Mouse (Mus musculus) CH12.LX (cell line): ENCODE data around the gene Asic2.

Experiments
- BHLHE40 ChIP-seq: IDR thresholded peaks from 2 replicates; pipeline ENCODE4 v1.6.1; 2011; ENCODE audit warnings: mild to moderate bottlenecking, low read depth, low read length, improper control_type of control experiment
- CHD1 ChIP-seq: IDR thresholded peaks from 2 replicates; pipeline ENCODE4 v1.6.1; 2012; ENCODE audit warnings: low read depth, low read length, improper control_type of control experiment, inconsistent platforms
- CHD2 ChIP-seq: IDR thresholded peaks from 2 replicates; pipeline ENCODE4 v1.6.1; 2011; ENCODE audit warnings: low read length, improper control_type of control experiment
- CTCF ChIP-seq, 2 experiments: IDR thresholded peaks in 1 of 2; conservative IDR thresholded peaks in 1 of 2; 2 replicates each; pipeline ENCODE4 v1.5.1; 2011 to 2012; ENCODE audit warnings: low read depth in 2 of 2, low read length in 2 of 2, improper control_type of control experiment in 1 of 2, inconsistent platforms in 1 of 2, mild to moderate bottlenecking in 1 of 2, moderate library complexity in 1 of 2
- EP300 ChIP-seq: IDR thresholded peaks from 2 replicates; pipeline ENCODE4 v1.6.1; 2011; ENCODE audit warnings: low read length, improper control_type of control experiment
- MAFK ChIP-seq: IDR thresholded peaks from 2 replicates; pipeline ENCODE4 v1.6.1; 2011; ENCODE audit warnings: low read length, improper control_type of control experiment; ENCODE audit not compliant: insufficient replicate concordance
- MAX ChIP-seq: IDR thresholded peaks from 2 replicates; pipeline ENCODE4 v1.6.1; 2011; ENCODE audit warnings: low read length, improper control_type of control experiment
- NELFE ChIP-seq: IDR thresholded peaks from 2 replicates; pipeline ENCODE4 v1.6.1; 2011; ENCODE audit warnings: low read depth, low read length, improper control_type of control experiment
- NRF1 ChIP-seq: IDR thresholded peaks from 2 replicates; pipeline ENCODE4 v1.6.1; 2014; ENCODE audit warnings: low read depth, mild to moderate bottlenecking, inconsistent platforms, low read length, improper control_type of control experiment, moderate library complexity
- POLR2A ChIP-seq: IDR thresholded peaks from 2 replicates; pipeline ENCODE4 v1.6.1; 2011; ENCODE audit warnings: low read depth, mild to moderate bottlenecking, improper control_type of control experiment, low read length
- POLR2AphosphoS2 ChIP-seq: IDR thresholded peaks from 2 replicates; pipeline ENCODE4 v1.6.1; 2011; ENCODE audit warnings: low read depth, low read length, improper control_type of control experiment
- RCOR1 ChIP-seq: conservative IDR thresholded peaks from 2 replicates; pipeline ENCODE4 v1.6.1; 2012; ENCODE audit warnings: low read depth, mild to moderate bottlenecking, inconsistent platforms, low read length, improper control_type of control experiment
- TCF12 ChIP-seq: IDR thresholded peaks from 2 replicates; pipeline ENCODE4 v1.6.1; 2014; ENCODE audit warnings: low read depth, mild to moderate bottlenecking, inconsistent platforms, low read length, improper control_type of control experiment
- USF1 ChIP-seq: IDR thresholded peaks from 2 replicates; pipeline ENCODE4 v1.6.1; 2014; ENCODE audit warnings: low read depth, mild to moderate bottlenecking, inconsistent platforms, low read length, improper control_type of control experiment

GRCm38 (mm10) chr11:81039976-81040375, 928.3 kb downstream of the Asic2 start:
- no peak for TF ChIP-seq EP300
- no peak for TF ChIP-seq USF1
- no peak for TF ChIP-seq CTCF (conservative IDR thresholded peaks at IDR 0.05 in 1 of 2, IDR thresholded peaks at IDR 0.05 in 1 of 2; ENCODE audit: low read depth in 2 of 2, low read length in 2 of 2)
- TF ChIP-seq NRF1 = no peak
- no peak for TF ChIP-seq TCF12
- no peak for TF ChIP-seq POLR2A
- TF ChIP-seq CHD2 = no peak
- no peak for TF ChIP-seq RCOR1
- TF ChIP-seq NELFE = no peak
- no peak for TF ChIP-seq MAX
- TF ChIP-seq POLR2AphosphoS2 = no peak
- TF ChIP-seq MAFK = no peak
- TF ChIP-seq CHD1 = no peak
- TF ChIP-seq BHLHE40 = no peak
